Mouse (Mus musculus) midbrain, embryonic 15.5 days (tissue): ENCODE measurements around the gene Pex14. TPM values are rescaled to one million over a fixed set of nuclear protein-coding genes. Genes with fewer than 3 reads are reported as not detected.

Experiments used
- ATAC-seq: fragments of 200-750 bp; cut with Nextera tagmentation; replicated peaks from 2 replicates; pipeline ENCODE4 v1.8.0; 2017; ENCODE audit warnings: moderate TSS enrichment
- H3K27ac ChIP-seq: fragments of 300-500 bp; sonication (generic); 2 replicates; pipeline ENCODE4 v1.5.1; 2015; ENCODE audit warnings: mild to moderate bottlenecking, inconsistent platforms
- H3K27me3 ChIP-seq: fragments of 300-500 bp; sonication (generic); replicated peaks from 2 replicates; pipeline ENCODE4 v1.6.1; 2015; ENCODE audit warnings: inconsistent platforms
- H3K36me3 ChIP-seq: fragments of 300-500 bp; sonication (generic); replicated peaks from 2 replicates; pipeline ENCODE4 v1.6.1; 2015; ENCODE audit warnings: inconsistent platforms
- H3K4me1 ChIP-seq: fragments of 300-500 bp; sonication (generic); 2 replicates; pipeline ENCODE4 v1.6.1; 2015; ENCODE audit warnings: inconsistent platforms
- H3K4me2 ChIP-seq: fragments of 300-500 bp; sonication (generic); 2 replicates; pipeline ENCODE4 v1.6.1; 2015; ENCODE audit warnings: inconsistent platforms, mild to moderate bottlenecking, moderate library complexity
- H3K4me3 ChIP-seq: fragments of 300-500 bp; sonication (generic); 2 replicates; pipeline ENCODE4 v1.5.1; 2015; ENCODE audit warnings: mild to moderate bottlenecking, inconsistent platforms
- H3K9ac ChIP-seq: fragments of 300-500 bp; sonication (generic); 2 replicates; pipeline ENCODE4 v1.6.1; 2015; ENCODE audit warnings: mild to moderate bottlenecking, inconsistent platforms
- H3K9me3 ChIP-seq: fragments of 300-500 bp; sonication (generic); 2 replicates; pipeline ENCODE4 v1.6.1; 2016; ENCODE audit warnings: inconsistent platforms
- WGBS: fragments of 180-500 bp; shearing (Covaris S2); methylation state at CpG from one replicate; pipeline ENCODE4 v1.1.7; 2015; ENCODE audit warnings: mixed read lengths; 5-methylcytosine and 5-hydroxymethylcytosine counted together
- polyA plus RNA-seq: library from polyadenylated mRNA; unstranded; fragments of >200 nt; fragmentation: Nextera tagmentation; extraction: Ambion mirVana; gene quantifications from 2 replicates; pipeline ENCODE4 v1.2.1, GENCODE M21; 2015

Pex14 gene
- polyA plus RNA-seq, 1 experiment from 2014 or later = 58.1 TPM

GRCm38 (mm10) chr4:148951821-148952291 lies 147.8 kb downstream of the Pex14 start:
- Histone ChIP-seq H3K27ac (no peak overlapping the region), H3K9ac (peak overlapping the region; percentile 44), H3K4me2 (peak overlapping the region; percentile 80), H3K9me3 (no peaks in the 10 kb centered on the region), H3K27me3 (peaks cover 45% of the 10 kb centered on the region), H3K36me3 (no peaks in the 10 kb centered on the region), H3K4me3 (peak overlapping the region; percentile 42), H3K4me1 (peaks cover 36% of the 10 kb centered on the region)
- peak; percentile 41 for ATAC-seq
- 4% methylated on average over 44 of the region's 44 CpGs for WGBS

- peak overlapping the region; percentile 42 for H3K4me3 ChIP-seq
- peak; percentile 43 for ATAC-seq
- H3K4me1 ChIP-seq = peaks cover 36% of the 10 kb centered on the region
- no peaks in the 10 kb centered on the region for H3K9me3 ChIP-seq
- H3K9ac ChIP-seq = no peak overlapping the region
- peak overlapping the region; percentile 80 for H3K4me2 ChIP-seq
- peak overlapping the region; percentile 21; the same call in 1 of the 2 replicates for H3K27ac ChIP-seq
- 38% methylated on average over 25 of the region's 25 CpGs for whole genome bisulfite sequencing
- H3K36me3 ChIP-seq = no peaks in the 10 kb centered on the region
- peaks cover 45% of the 10 kb centered on the region for H3K27me3 ChIP-seq
Measured at GRCm38 (mm10) chr4:148950932-148951650, 148.6 kb downstream of the Pex14 start.

GRCm38 (mm10) chr4:148950487-148950886 lies 149.2 kb downstream of the Pex14 start:
- no peak overlapping the region for H3K4me2 ChIP-seq
- no peak overlapping the region for H3K4me3 ChIP-seq
- no peak overlapping the region; the same call in 1 of the 2 replicates for H3K27ac ChIP-seq
- H3K9me3 ChIP-seq = no peaks in the 10 kb centered on the region
- 71% methylated on average over 6 of the region's 6 CpGs for WGBS
- H3K9ac ChIP-seq = no peak overlapping the region
- peaks cover 36% of the 10 kb centered on the region for H3K4me1 ChIP-seq
- H3K27me3 ChIP-seq = peaks cover 42% of the 10 kb centered on the region
- ATAC-seq = no peak
- no peaks in the 10 kb centered on the region for H3K36me3 ChIP-seq

- WGBS = 58% methylated on average over 10 of the region's 10 CpGs
- no peak overlapping the region for H3K4me2 ChIP-seq
- H3K4me1 ChIP-seq = peaks cover 35% of the 10 kb centered on the region
- no peak overlapping the region for H3K9ac ChIP-seq
- peaks cover 36% of the 10 kb centered on the region for H3K27me3 ChIP-seq
- no peaks in the 10 kb centered on the region for H3K36me3 ChIP-seq
- no peaks in the 10 kb centered on the region for H3K9me3 ChIP-seq
- no peak overlapping the region for H3K4me3 ChIP-seq
- no peak for ATAC-seq
- no peak overlapping the region for H3K27ac ChIP-seq
Measured at GRCm38 (mm10) chr4:148947833-148948388, 151.8 kb downstream of the Pex14 start.

- no peak overlapping the region for H3K4me3 ChIP-seq
- no peak overlapping the region for H3K27ac ChIP-seq
- no peak overlapping the region for H3K4me2 ChIP-seq
- 92% methylated on average over 8 of the region's 8 CpGs for WGBS
- no peak overlapping the region for H3K9ac ChIP-seq
- H3K4me1 ChIP-seq = peaks cover 22% of the 10 kb centered on the region
- H3K36me3 ChIP-seq = no peaks in the 10 kb centered on the region
- no peaks in the 10 kb centered on the region for H3K9me3 ChIP-seq
- ATAC-seq = no peak
- peaks cover 31% of the 10 kb centered on the region for H3K27me3 ChIP-seq
Measured at GRCm38 (mm10) chr4:148946071-148946470, 153.6 kb downstream of the Pex14 start.

GRCm38 (mm10) chr4:148945476-148945881 lies 154.2 kb downstream of the Pex14 start:
- peaks cover 22% of the 10 kb centered on the region for H3K4me1 ChIP-seq
- H3K4me3 ChIP-seq = no peak overlapping the region
- H3K36me3 ChIP-seq = no peaks in the 10 kb centered on the region
- no peaks in the 10 kb centered on the region for H3K9me3 ChIP-seq
- ATAC-seq = no peak
- WGBS = 70% methylated on average over 4 of the region's 4 CpGs
- peaks cover 29% of the 10 kb centered on the region for H3K27me3 ChIP-seq
- H3K27ac ChIP-seq = no peak overlapping the region
- H3K9ac ChIP-seq = no peak overlapping the region
- H3K4me2 ChIP-seq = no peak overlapping the region

GRCm38 (mm10) chr4:148943099-148943498 lies 156.6 kb downstream of the Pex14 start:
- Histone ChIP-seq H3K9me3 (no peaks in the 10 kb centered on the region), H3K36me3 (no peaks in the 10 kb centered on the region), H3K27me3 (peaks cover 23% of the 10 kb centered on the region), H3K27ac (no peak overlapping the region), H3K9ac (no peak overlapping the region), H3K4me1 (peaks cover 20% of the 10 kb centered on the region), H3K4me3 (no peak overlapping the region), H3K4me2 (no peak overlapping the region)
- WGBS = 41% methylated on average over 5 of the region's 5 CpGs
- ATAC-seq = no peak

- ATAC-seq = peak; percentile 14; the same call in 1 of the 2 replicates
- Histone ChIP-seq H3K4me2 (no peak overlapping the region; the same call in 1 of the 2 replicates), H3K9ac (no peak overlapping the region), H3K4me3 (no peak overlapping the region), H3K36me3 (no peaks in the 10 kb centered on the region), H3K27me3 (peaks cover 36% of the 10 kb centered on the region), H3K4me1 (peaks cover 20% of the 10 kb centered on the region), H3K9me3 (no peaks in the 10 kb centered on the region), H3K27ac (0 out of 2 replicates have a peak overlapping the region, but pooled peaks have one; percentile 26)
- 30% methylated on average over 11 of the region's 11 CpGs for WGBS
Measured at GRCm38 (mm10) chr4:148941321-148941720, 158.4 kb downstream of the Pex14 start.

GRCm38 (mm10) chr4:148940674-148941211 lies 158.9 kb downstream of the Pex14 start:
- Histone ChIP-seq H3K4me1 (peaks cover 21% of the 10 kb centered on the region), H3K27ac (0 out of 2 replicates have a peak overlapping the region, but pooled peaks have one; percentile 26), H3K9ac (no peak overlapping the region), H3K4me3 (peak overlapping the region; percentile 12; the same call in 1 of the 2 replicates), H3K36me3 (no peaks in the 10 kb centered on the region), H3K9me3 (no peaks in the 10 kb centered on the region), H3K27me3 (peaks cover 36% of the 10 kb centered on the region), H3K4me2 (peak overlapping the region; percentile 45)
- peak; percentile 90 for ATAC-seq
- 4% methylated on average over 25 of the region's 25 CpGs for WGBS

- H3K27ac ChIP-seq = no peak overlapping the region
- no peak overlapping the region for H3K4me3 ChIP-seq
- H3K9ac ChIP-seq = no peak overlapping the region
- H3K36me3 ChIP-seq = no peaks in the 10 kb centered on the region
- peaks cover 30% of the 10 kb centered on the region for H3K4me1 ChIP-seq
- WGBS = 89% methylated on average over 26 of the region's 26 CpGs
- no peaks in the 10 kb centered on the region for H3K9me3 ChIP-seq
- ATAC-seq = no peak
- peaks cover 33% of the 10 kb centered on the region for H3K27me3 ChIP-seq
- H3K4me2 ChIP-seq = no peak overlapping the region
Measured at GRCm38 (mm10) chr4:148938546-148938945, 161.1 kb downstream of the Pex14 start.

- ATAC-seq = no peak
- no peaks in the 10 kb centered on the region for H3K36me3 ChIP-seq
- peaks cover 30% of the 10 kb centered on the region for H3K4me1 ChIP-seq
Measured at GRCm38 (mm10) chr4:148936727-148937126, 162.9 kb downstream of the Pex14 start.

GRCm38 (mm10) chr4:148936111-148936510 lies 163.6 kb downstream of the Pex14 start:
- no peak overlapping the region for H3K9ac ChIP-seq
- H3K9me3 ChIP-seq = no peaks in the 10 kb centered on the region
- WGBS = 93% methylated on average over 12 of the region's 12 CpGs
- H3K36me3 ChIP-seq = no peaks in the 10 kb centered on the region
- H3K4me3 ChIP-seq = no peak overlapping the region
- H3K4me1 ChIP-seq = peaks cover 27% of the 10 kb centered on the region
- no peak overlapping the region for H3K27ac ChIP-seq
- H3K4me2 ChIP-seq = no peak overlapping the region
- peaks cover 36% of the 10 kb centered on the region for H3K27me3 ChIP-seq
- no peak for ATAC-seq

More at GRCm38 (mm10) chr4:148936727-148937126, 162.9 kb downstream of the Pex14 start:
- no peak overlapping the region for H3K4me2 ChIP-seq
- H3K27ac ChIP-seq = no peak overlapping the region
- no peaks in the 10 kb centered on the region for H3K9me3 ChIP-seq
- no peak overlapping the region for H3K9ac ChIP-seq
- H3K27me3 ChIP-seq = peaks cover 33% of the 10 kb centered on the region
- 89% methylated on average over 12 of the region's 12 CpGs for WGBS
- H3K4me3 ChIP-seq = no peak overlapping the region
